Mouse (Mus musculus) lung, embryonic 15.5 days (tissue): ENCODE results near the gene Gpd2. TPM values are rescaled to one million over a fixed set of nuclear protein-coding genes. Genes with fewer than 3 reads are reported as not detected.

Source experiments
- ATAC-seq: fragments of 200-750 bp; cut with Nextera tagmentation; 2 replicates; pipeline ENCODE4 v1.8.0; 2017; ENCODE audit warnings: moderate number of reproducible peaks, borderline replicate concordance; ENCODE audit not compliant: low FRiP score, low TSS enrichment; ENCODE audit errors: extremely low read depth
- H3K27ac ChIP-seq: fragments of 300-500 bp; sonication (generic); 2 replicates; pipeline ENCODE4 v1.5.1; 2015; ENCODE audit warnings: moderate library complexity, mild to moderate bottlenecking, inconsistent platforms
- H3K27me3 ChIP-seq: fragments of 300-500 bp; sonication (generic); 2 replicates; pipeline ENCODE4 v1.6.1; 2015; ENCODE audit warnings: inconsistent platforms
- H3K36me3 ChIP-seq: fragments of 300-500 bp; sonication (generic); 2 replicates; pipeline ENCODE4 v1.6.1; 2015; ENCODE audit warnings: inconsistent platforms
- H3K4me1 ChIP-seq: fragments of 300-500 bp; sonication (generic); 2 replicates; pipeline ENCODE4 v1.6.1; 2015; ENCODE audit warnings: inconsistent platforms
- H3K4me2 ChIP-seq: fragments of 300-500 bp; sonication (generic); 2 replicates; pipeline ENCODE4 v1.6.1; 2015; ENCODE audit warnings: inconsistent platforms, mild to moderate bottlenecking, moderate library complexity
- H3K4me3 ChIP-seq: fragments of 300-500 bp; sonication (generic); 2 replicates; pipeline ENCODE4 v1.5.1; 2015; ENCODE audit warnings: mild to moderate bottlenecking, inconsistent platforms
- H3K9ac ChIP-seq: fragments of 300-500 bp; sonication (generic); 2 replicates; pipeline ENCODE4 v1.6.1; 2015; ENCODE audit warnings: inconsistent platforms
- H3K9me3 ChIP-seq: fragments of 300-500 bp; sonication (generic); 2 replicates; pipeline ENCODE4 v1.6.1; 2016; ENCODE audit warnings: inconsistent platforms
- WGBS: fragments of 180-500 bp; shearing (Covaris S2); methylation state at CpG from one replicate; pipeline ENCODE4 v1.1.7; 2015; 5-methylcytosine and 5-hydroxymethylcytosine counted together
- polyA plus RNA-seq: library from polyadenylated mRNA; unstranded; fragments of >200 nt; fragmentation: Nextera tagmentation; extraction: Ambion mirVana; gene quantifications from 2 replicates; pipeline ENCODE4 v1.2.1, GENCODE M21; 2015

Gene Gpd2
- polyA plus RNA-seq, 1 experiment from 2014 or later: 16.9 TPM

- 84% methylated on average over 12 of the region's 12 CpGs for WGBS
- Histone ChIP-seq H3K36me3 (no peaks in the 10 kb centered on the region; the same call in 1 of the 2 replicates), H3K4me2 (no peak overlapping the region), H3K9ac (no peak overlapping the region), H3K4me1 (no peaks in the 10 kb centered on the region), H3K9me3 (no peaks in the 10 kb centered on the region), H3K27me3 (no peaks in the 10 kb centered on the region), H3K27ac (no peak overlapping the region), H3K4me3 (no peak overlapping the region)
- no peak for ATAC-seq
Observed at GRCm38 (mm10) chr2:57356222-57356822, 118.9 kb downstream of the Gpd2 start.

GRCm38 (mm10) chr2:57362503-57362902, 125.1 kb downstream of the Gpd2 start:
- no peaks in the 10 kb centered on the region for H3K27me3 ChIP-seq
- no peak overlapping the region for H3K27ac ChIP-seq
- H3K36me3 ChIP-seq: no peaks in the 10 kb centered on the region; the same call in 1 of the 2 replicates
- H3K4me2 ChIP-seq: no peak overlapping the region
- H3K4me3 ChIP-seq: no peak overlapping the region
- H3K4me1 ChIP-seq: no peaks in the 10 kb centered on the region
- ATAC-seq: no peak
- H3K9me3 ChIP-seq: no peaks in the 10 kb centered on the region
- no peak overlapping the region for H3K9ac ChIP-seq
- WGBS: 68% methylated on average over 3 of the region's 3 CpGs

GRCm38 (mm10) chr2:57374647-57375046, 137.2 kb downstream of the Gpd2 start:
- no peak overlapping the region for H3K27ac ChIP-seq
- H3K4me3 ChIP-seq: no peak overlapping the region
- H3K4me1 ChIP-seq: no peaks in the 10 kb centered on the region
- no peaks in the 10 kb centered on the region for H3K36me3 ChIP-seq
- no peaks in the 10 kb centered on the region for H3K27me3 ChIP-seq
- H3K9ac ChIP-seq: no peak overlapping the region
- no peak for ATAC-seq
- H3K9me3 ChIP-seq: no peaks in the 10 kb centered on the region
- H3K4me2 ChIP-seq: no peak overlapping the region
- WGBS: 47% methylated on average over 4 of the region's 4 CpGs

GRCm38 (mm10) chr2:57375138-57375837, 137.9 kb downstream of the Gpd2 start:
- H3K4me1 ChIP-seq: no peaks in the 10 kb centered on the region
- no peak overlapping the region for H3K9ac ChIP-seq
- no peaks in the 10 kb centered on the region for H3K36me3 ChIP-seq
- no peaks in the 10 kb centered on the region for H3K27me3 ChIP-seq
- H3K9me3 ChIP-seq: no peaks in the 10 kb centered on the region
- no peak overlapping the region for H3K4me2 ChIP-seq
- no peak for ATAC-seq
- 87% methylated on average over 7 of the region's 7 CpGs for WGBS
- no peak overlapping the region for H3K4me3 ChIP-seq
- no peak overlapping the region for H3K27ac ChIP-seq

GRCm38 (mm10) chr2:57378147-57378889, 140.9 kb downstream of the Gpd2 start:
- Histone ChIP-seq H3K36me3 (no peaks in the 10 kb centered on the region), H3K4me2 (no peak overlapping the region), H3K27ac (no peak overlapping the region), H3K9ac (no peak overlapping the region), H3K4me1 (no peaks in the 10 kb centered on the region), H3K27me3 (no peaks in the 10 kb centered on the region), H3K4me3 (no peak overlapping the region), H3K9me3 (no peaks in the 10 kb centered on the region)
- no peak for ATAC-seq
- 25% methylated on average over 8 of the region's 8 CpGs for WGBS

GRCm38 (mm10) chr2:57384625-57385024, 147.2 kb downstream of the Gpd2 start:
- 88% methylated on average over 2 of the region's 2 CpGs for WGBS
- Histone ChIP-seq H3K4me3 (no peak overlapping the region), H3K4me2 (no peak overlapping the region), H3K27me3 (no peaks in the 10 kb centered on the region), H3K4me1 (no peaks in the 10 kb centered on the region), H3K9me3 (no peaks in the 10 kb centered on the region), H3K27ac (no peak overlapping the region), H3K36me3 (no peaks in the 10 kb centered on the region), H3K9ac (no peak overlapping the region)
- ATAC-seq: no peak

- H3K4me1 ChIP-seq: no peaks in the 10 kb centered on the region
- H3K27me3 ChIP-seq: no peaks in the 10 kb centered on the region
- no peaks in the 10 kb centered on the region for H3K9me3 ChIP-seq
- H3K9ac ChIP-seq: no peak overlapping the region
- no peak overlapping the region for H3K27ac ChIP-seq
- H3K4me3 ChIP-seq: no peak overlapping the region
- no peak overlapping the region for H3K4me2 ChIP-seq
- no peaks in the 10 kb centered on the region for H3K36me3 ChIP-seq
- ATAC-seq: no peak
- WGBS: 55% methylated on average over 7 of the region's 7 CpGs
Observed at GRCm38 (mm10) chr2:57387816-57388215, 150.4 kb downstream of the Gpd2 start.

- ATAC-seq: no peak
- no peak overlapping the region for H3K4me3 ChIP-seq
- H3K4me1 ChIP-seq: no peaks in the 10 kb centered on the region
- no peak overlapping the region for H3K4me2 ChIP-seq
- no peaks in the 10 kb centered on the region for H3K36me3 ChIP-seq
- no peaks in the 10 kb centered on the region for H3K9me3 ChIP-seq
- no peak overlapping the region for H3K9ac ChIP-seq
- WGBS: 85% methylated on average over 4 of the region's 4 CpGs
- H3K27ac ChIP-seq: no peak overlapping the region
- no peaks in the 10 kb centered on the region for H3K27me3 ChIP-seq
Observed at GRCm38 (mm10) chr2:57395071-57395470, 157.6 kb downstream of the Gpd2 start.

GRCm38 (mm10) chr2:57396061-57396460, 158.6 kb downstream of the Gpd2 start:
- Histone ChIP-seq H3K4me2 (no peak overlapping the region), H3K4me1 (no peaks in the 10 kb centered on the region), H3K9me3 (no peaks in the 10 kb centered on the region), H3K9ac (no peak overlapping the region), H3K27me3 (no peaks in the 10 kb centered on the region), H3K4me3 (no peak overlapping the region), H3K27ac (no peak overlapping the region), H3K36me3 (no peaks in the 10 kb centered on the region)
- ATAC-seq: no peak
- WGBS: 87% methylated on average over 13 of the region's 13 CpGs

GRCm38 (mm10) chr2:57397727-57398126, 160.3 kb downstream of the Gpd2 start:
- Histone ChIP-seq H3K4me3 (no peak overlapping the region), H3K27me3 (no peaks in the 10 kb centered on the region), H3K27ac (no peak overlapping the region), H3K4me2 (no peak overlapping the region), H3K9me3 (no peaks in the 10 kb centered on the region), H3K9ac (no peak overlapping the region), H3K4me1 (no peaks in the 10 kb centered on the region), H3K36me3 (no peaks in the 10 kb centered on the region)
- ATAC-seq: no peak
- 91% methylated on average over 3 of the region's 3 CpGs for WGBS

- Histone ChIP-seq H3K36me3 (no peaks in the 10 kb centered on the region), H3K4me1 (no peaks in the 10 kb centered on the region), H3K4me3 (no peak overlapping the region), H3K27ac (no peak overlapping the region), H3K4me2 (no peak overlapping the region), H3K27me3 (no peaks in the 10 kb centered on the region), H3K9me3 (no peaks in the 10 kb centered on the region), H3K9ac (no peak overlapping the region)
- WGBS: 71% methylated on average over 4 of the region's 4 CpGs
- ATAC-seq: no peak
Observed at GRCm38 (mm10) chr2:57407414-57408019, 170.1 kb downstream of the Gpd2 start.

GRCm38 (mm10) chr2:57408413-57408812, 171.0 kb downstream of the Gpd2 start:
- no peaks in the 10 kb centered on the region for H3K36me3 ChIP-seq
- no peaks in the 10 kb centered on the region for H3K27me3 ChIP-seq
- H3K4me1 ChIP-seq: no peaks in the 10 kb centered on the region
- H3K9me3 ChIP-seq: no peaks in the 10 kb centered on the region
- WGBS: 72% methylated on average over 4 of the region's 4 CpGs
- H3K4me3 ChIP-seq: no peak overlapping the region
- no peak overlapping the region for H3K27ac ChIP-seq
- ATAC-seq: no peak
- H3K9ac ChIP-seq: no peak overlapping the region
- H3K4me2 ChIP-seq: no peak overlapping the region
